Mouse (Mus musculus) neural tube, postnatal 0 days (tissue): ENCODE results near the gene Pcdh17. TPM values are rescaled to one million over a fixed set of nuclear protein-coding genes. Genes with fewer than 3 reads are reported as not detected.

Experiments used
- polyA plus RNA-seq: library from polyadenylated mRNA; unstranded; fragments of >200 nt; fragmentation: Nextera tagmentation; extraction: Ambion mirVana; gene quantifications from 2 replicates; pipeline ENCODE4 v1.2.1, GENCODE M21; 2015

Gene Pcdh17
- polyA plus RNA-seq = 30.6 and 35.6 TPM in 2 replicates

DNA sequence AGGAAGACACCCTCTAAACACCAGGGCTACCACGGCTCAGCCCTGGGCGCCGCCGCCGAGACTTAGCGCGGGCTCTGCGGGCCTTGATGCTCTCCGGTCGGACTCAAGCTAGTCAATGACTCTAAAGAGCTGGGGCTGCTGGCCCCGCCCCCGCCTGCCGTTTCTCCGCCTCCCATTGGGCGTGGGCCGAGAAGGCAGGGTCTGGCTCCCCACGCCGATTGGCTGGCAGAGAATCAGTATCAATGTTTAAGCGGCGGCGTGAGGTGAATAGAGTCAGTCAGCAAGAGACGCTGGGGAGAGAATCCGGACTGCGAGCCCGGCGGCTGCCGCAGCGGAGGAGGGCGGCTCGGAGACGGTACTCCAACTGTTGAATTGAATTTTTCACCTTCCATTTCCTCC lies at the start of gene Pcdh17:
Pcdh17 (plus strand) TSS at position 276 of the 399 bp plus-strand sequence.

